Mouse (Mus musculus): ENCODE measurements at regions not wholly inside any gene's neighbourhood (a gene's known extent, or its start where the extent isn't known, plus 50 kb on each side); places are given as distances from the start of the nearest gene placed in this dataset.

- Histone ChIP-seq H3K27me3 (replicated peaks; ENCODE audit: control insufficient read depth, insufficient read depth, low read length) (no peaks in the 10 kb centered on the region), H3K4me1 (ENCODE audit: control insufficient read depth, insufficient read depth, low read length) (no peaks in the 10 kb centered on the region)
- WGBS = 87% methylated on average over 13 of the region's 13 CpGs
Measured at GRCm38 (mm10) chr15:93711150-93711784, 115.6 kb upstream of the Prickle1 start.

GRCm38 (mm10) chr15:93710493-93711149, 114.9 kb upstream of the Prickle1 start:
- Histone ChIP-seq H3K27ac (ENCODE audit: low read depth, low read length) (no peak overlapping the region), H3K4me3 (ENCODE audit: low read depth, low read length) (no peak overlapping the region), H3K4me2 (ENCODE audit: low read length) (no peak overlapping the region), H3K4me1 (ENCODE audit: control insufficient read depth, insufficient read depth, low read length) (no peaks in the 10 kb centered on the region), H3K9me3 (replicated peaks; ENCODE audit: control insufficient read depth, low read length) (no peaks in the 10 kb centered on the region), H3K9ac (ENCODE audit: low read length) (no peak overlapping the region), H3K36me3 (ENCODE audit: control insufficient read depth, insufficient read depth, low read length) (no peaks in the 10 kb centered on the region), H3K27me3 (replicated peaks; ENCODE audit: control insufficient read depth, insufficient read depth, low read length) (no peaks in the 10 kb centered on the region)
- WGBS = 95% methylated on average over 15 of the region's 15 CpGs
- DNase-seq (ENCODE audit: low spot score) = no peak
- no peak for ATAC-seq

More at GRCm38 (mm10) chr15:93711150-93711784, 115.6 kb upstream of the Prickle1 start:
- Histone ChIP-seq H3K27ac (ENCODE audit: low read depth, low read length) (no peak overlapping the region), H3K4me3 (ENCODE audit: low read depth, low read length) (no peak overlapping the region), H3K9ac (ENCODE audit: low read length) (no peak overlapping the region), H3K36me3 (ENCODE audit: control insufficient read depth, insufficient read depth, low read length) (no peaks in the 10 kb centered on the region), H3K4me2 (ENCODE audit: low read length) (no peak overlapping the region), H3K9me3 (replicated peaks; ENCODE audit: control insufficient read depth, low read length) (no peaks in the 10 kb centered on the region)
- ATAC-seq = no peak
- no peak for DNase-seq (ENCODE audit: low spot score)

- no peaks in the 10 kb centered on the region for H3K4me1 ChIP-seq (ENCODE audit: control insufficient read depth, insufficient read depth, low read length)
- no peak overlapping the region for H3K27ac ChIP-seq (ENCODE audit: low read depth, low read length)
- no peaks in the 10 kb centered on the region for H3K27me3 ChIP-seq (replicated peaks; ENCODE audit: control insufficient read depth, insufficient read depth, low read length)
- H3K36me3 ChIP-seq (ENCODE audit: control insufficient read depth, insufficient read depth, low read length) = no peaks in the 10 kb centered on the region
- WGBS = 87% methylated on average over 11 of the region's 11 CpGs
- H3K4me2 ChIP-seq (ENCODE audit: low read length) = no peak overlapping the region
- no peaks in the 10 kb centered on the region for H3K9me3 ChIP-seq (replicated peaks; ENCODE audit: control insufficient read depth, low read length)
- ATAC-seq = no peak
- DNase-seq (ENCODE audit: low spot score) = no peak
- no peak overlapping the region for H3K4me3 ChIP-seq (ENCODE audit: low read depth, low read length)
- H3K9ac ChIP-seq (ENCODE audit: low read length) = no peak overlapping the region
Measured at GRCm38 (mm10) chr15:93706366-93706930, 110.8 kb upstream of the Prickle1 start.

GRCm38 (mm10) chr15:93705651-93706050, 110.0 kb upstream of the Prickle1 start:
- ATAC-seq (no peak), DNase-seq (ENCODE audit: low spot score) (no peak)
- Histone ChIP-seq H3K9ac (ENCODE audit: low read length) (no peak overlapping the region), H3K36me3 (ENCODE audit: control insufficient read depth, insufficient read depth, low read length) (no peaks in the 10 kb centered on the region), H3K9me3 (replicated peaks; ENCODE audit: control insufficient read depth, low read length) (no peaks in the 10 kb centered on the region), H3K27ac (ENCODE audit: low read depth, low read length) (no peak overlapping the region), H3K4me3 (ENCODE audit: low read depth, low read length) (no peak overlapping the region), H3K4me1 (ENCODE audit: control insufficient read depth, insufficient read depth, low read length) (no peaks in the 10 kb centered on the region), H3K4me2 (ENCODE audit: low read length) (no peak overlapping the region), H3K27me3 (replicated peaks; ENCODE audit: control insufficient read depth, insufficient read depth, low read length) (no peaks in the 10 kb centered on the region)
- WGBS = 88% methylated on average over 4 of the region's 4 CpGs

GRCm38 (mm10) chr15:93705109-93705508, 109.4 kb upstream of the Prickle1 start:
- no peak overlapping the region for H3K27ac ChIP-seq (ENCODE audit: low read depth, low read length)
- no peak for ATAC-seq
- WGBS = 85% methylated on average over 1 of the region's 1 CpGs
- no peak overlapping the region for H3K9ac ChIP-seq (ENCODE audit: low read length)
- no peak overlapping the region for H3K4me2 ChIP-seq (ENCODE audit: low read length)
- no peaks in the 10 kb centered on the region for H3K9me3 ChIP-seq (replicated peaks; ENCODE audit: control insufficient read depth, low read length)
- H3K27me3 ChIP-seq (replicated peaks; ENCODE audit: control insufficient read depth, insufficient read depth, low read length) = no peaks in the 10 kb centered on the region
- no peaks in the 10 kb centered on the region for H3K36me3 ChIP-seq (ENCODE audit: control insufficient read depth, insufficient read depth, low read length)
- no peak overlapping the region for H3K4me3 ChIP-seq (ENCODE audit: low read depth, low read length)
- 0 out of 2 replicates have a peak, but pooled peaks cover 4% of the 10 kb centered on the region for H3K4me1 ChIP-seq (ENCODE audit: control insufficient read depth, insufficient read depth, low read length)
- no peak for DNase-seq (ENCODE audit: low spot score)

- 43% methylated on average over 10 of the region's 10 CpGs for WGBS
- no peak overlapping the region for H3K9ac ChIP-seq (ENCODE audit: low read length)
- no peaks in the 10 kb centered on the region for H3K9me3 ChIP-seq (replicated peaks; ENCODE audit: control insufficient read depth, low read length)
- H3K4me2 ChIP-seq (ENCODE audit: low read length) = no peak overlapping the region
- no peak overlapping the region for H3K4me3 ChIP-seq (ENCODE audit: low read depth, low read length)
- H3K4me1 ChIP-seq (ENCODE audit: control insufficient read depth, insufficient read depth, low read length) = peaks cover 11% of the 10 kb centered on the region; the same call in 1 of the 2 replicates
- no peaks in the 10 kb centered on the region for H3K36me3 ChIP-seq (ENCODE audit: control insufficient read depth, insufficient read depth, low read length)
- no peak overlapping the region for H3K27ac ChIP-seq (ENCODE audit: low read depth, low read length)
- H3K27me3 ChIP-seq (replicated peaks; ENCODE audit: control insufficient read depth, insufficient read depth, low read length) = no peaks in the 10 kb centered on the region
- ATAC-seq = no peak
- DNase-seq (ENCODE audit: low spot score) = peak; percentile 23
Measured at GRCm38 (mm10) chr15:93701017-93701416, 105.3 kb upstream of the Prickle1 start.

- Histone ChIP-seq H3K27me3 (replicated peaks; ENCODE audit: control insufficient read depth, insufficient read depth, low read length) (no peaks in the 10 kb centered on the region), H3K4me3 (ENCODE audit: low read depth, low read length) (no peak overlapping the region), H3K9ac (ENCODE audit: low read length) (no peak overlapping the region), H3K27ac (ENCODE audit: low read depth, low read length) (no peak overlapping the region), H3K4me2 (ENCODE audit: low read length) (no peak overlapping the region), H3K36me3 (ENCODE audit: control insufficient read depth, insufficient read depth, low read length) (no peaks in the 10 kb centered on the region), H3K4me1 (ENCODE audit: control insufficient read depth, insufficient read depth, low read length) (peaks cover 11% of the 10 kb centered on the region; the same call in 1 of the 2 replicates), H3K9me3 (replicated peaks; ENCODE audit: control insufficient read depth, low read length) (no peaks in the 10 kb centered on the region)
- WGBS = 59% methylated on average over 9 of the region's 9 CpGs
- peak; percentile 60; the same call in 1 of the 2 replicates for ATAC-seq
- peak; percentile 74 for DNase-seq (ENCODE audit: low spot score)
Measured at GRCm38 (mm10) chr15:93699971-93700370, 104.3 kb upstream of the Prickle1 start.

GRCm38 (mm10) chr15:93698182-93698822, 102.6 kb upstream of the Prickle1 start:
- H3K27me3 ChIP-seq (replicated peaks; ENCODE audit: control insufficient read depth, insufficient read depth, low read length) = no peaks in the 10 kb centered on the region
- no peaks in the 10 kb centered on the region for H3K36me3 ChIP-seq (ENCODE audit: control insufficient read depth, insufficient read depth, low read length)
- H3K9me3 ChIP-seq (replicated peaks; ENCODE audit: control insufficient read depth, low read length) = no peaks in the 10 kb centered on the region
- H3K4me1 ChIP-seq (ENCODE audit: control insufficient read depth, insufficient read depth, low read length) = peaks cover 11% of the 10 kb centered on the region; the same call in 1 of the 2 replicates
- H3K4me2 ChIP-seq (ENCODE audit: low read length) = 0 out of 2 replicates have a peak overlapping the region, but pooled peaks have one; percentile 1
- DNase-seq (ENCODE audit: low spot score) (peak; percentile 40), ATAC-seq (no peak)
- 25% methylated on average over 10 of the region's 10 CpGs for WGBS
- no peak overlapping the region for H3K27ac ChIP-seq (ENCODE audit: low read depth, low read length)
- no peak overlapping the region for H3K9ac ChIP-seq (ENCODE audit: low read length)
- H3K4me3 ChIP-seq (ENCODE audit: low read depth, low read length) = no peak overlapping the region

Measured in forebrain, embryonic 14.5 days (tissue).